Mouse (Mus musculus): ENCODE results near the gene Rad51d.
"Not testable (repeated sequence)": the region's sequence is repeated elsewhere in the genome, so short reads cannot be mapped to it uniquely, and the experiment has no call there.

The Rad51d gene

GRCm38 (mm10) chr11:82861558-82861957 lies 28.9 kb downstream of the Rad51d start:
- in situ Hi-C loops (cut with MseI, MboI) = no loop called here

DNA sequence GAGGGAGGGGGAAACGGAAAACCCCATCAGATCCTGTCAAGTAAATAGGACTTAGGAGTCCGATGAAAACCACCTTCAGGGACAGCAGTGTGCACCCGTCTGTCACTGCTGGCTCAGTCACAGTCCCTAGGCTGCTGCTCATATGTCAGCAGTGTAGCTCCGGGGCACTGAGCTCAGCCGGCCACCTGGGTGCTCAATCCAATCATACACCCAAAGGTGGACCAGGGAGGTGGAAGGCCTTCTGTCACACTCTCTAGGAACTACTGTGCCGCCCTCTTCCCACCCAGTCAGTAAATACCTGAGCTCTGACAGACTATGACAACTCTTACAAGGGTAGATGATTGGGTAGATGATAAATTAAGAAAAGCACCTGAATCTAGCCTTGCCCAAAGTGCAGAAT lies 29.7 kb downstream of the Rad51d start:
- in situ Hi-C loops (cut with MseI, MboI) = no loop called here

DNA sequence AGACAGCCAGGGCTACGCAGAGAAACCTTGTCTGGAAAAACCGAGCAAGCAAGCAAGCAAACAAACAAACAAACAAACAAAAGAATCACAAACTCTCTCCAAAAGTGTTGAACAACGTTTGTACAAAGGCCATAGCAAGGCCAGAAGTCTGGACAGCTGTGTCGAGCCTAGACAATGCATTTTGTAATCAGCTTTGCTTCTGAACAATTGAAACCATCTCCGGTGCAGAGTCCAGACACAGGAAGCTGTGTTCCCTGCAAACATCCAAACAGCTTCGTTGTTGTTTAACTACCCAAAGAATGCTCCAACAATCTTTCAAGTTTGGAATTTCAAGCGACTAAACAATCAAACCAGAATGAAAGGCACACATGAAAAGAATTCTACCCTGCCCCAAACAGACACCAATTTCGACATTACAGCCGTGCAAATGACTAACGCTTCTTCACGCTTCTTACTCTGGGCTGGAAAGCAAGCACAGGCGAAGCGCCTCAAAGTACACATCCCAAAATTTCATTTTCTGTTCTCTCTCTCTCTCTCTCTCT lies 33.0 kb downstream of the Rad51d start:
- in situ Hi-C loops (cut with MseI, MboI) = no loop called here

DNA sequence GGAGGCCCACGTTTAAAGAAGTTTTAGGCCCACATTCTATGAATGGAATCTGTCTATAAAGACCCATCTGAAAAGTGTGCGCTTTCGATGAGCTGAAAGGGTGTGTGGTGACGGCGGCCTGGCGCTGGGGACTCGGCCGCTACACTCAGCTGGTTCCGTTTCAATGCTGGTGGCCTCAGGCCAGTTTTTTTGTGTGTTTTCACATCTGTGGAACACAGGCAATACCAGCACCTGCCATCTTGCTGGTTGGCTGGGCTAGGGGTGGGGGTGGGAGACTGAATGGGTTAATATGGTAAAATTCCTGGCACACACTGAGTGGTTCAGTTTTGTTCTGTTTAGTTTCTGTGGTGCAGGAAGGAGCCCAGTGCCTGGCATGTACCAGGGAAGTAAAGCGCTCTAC lies 34.4 kb downstream of the Rad51d start:
- in situ Hi-C loops (cut with MseI, MboI) = no loop called here

GRCm38 (mm10) chr11:82855327-82855973 lies 35.0 kb downstream of the Rad51d start:
- in situ Hi-C loops (cut with MseI, MboI) = no loop called here

GRCm38 (mm10) chr11:82854111-82854510 lies 36.3 kb downstream of the Rad51d start:
- in situ Hi-C loops (cut with MseI, MboI) = no loop called here

- in situ Hi-C loops (cut with MseI, MboI) = no loop called here
Measured at GRCm38 (mm10) chr11:82852958-82853357, 37.5 kb downstream of the Rad51d start.

DNA sequence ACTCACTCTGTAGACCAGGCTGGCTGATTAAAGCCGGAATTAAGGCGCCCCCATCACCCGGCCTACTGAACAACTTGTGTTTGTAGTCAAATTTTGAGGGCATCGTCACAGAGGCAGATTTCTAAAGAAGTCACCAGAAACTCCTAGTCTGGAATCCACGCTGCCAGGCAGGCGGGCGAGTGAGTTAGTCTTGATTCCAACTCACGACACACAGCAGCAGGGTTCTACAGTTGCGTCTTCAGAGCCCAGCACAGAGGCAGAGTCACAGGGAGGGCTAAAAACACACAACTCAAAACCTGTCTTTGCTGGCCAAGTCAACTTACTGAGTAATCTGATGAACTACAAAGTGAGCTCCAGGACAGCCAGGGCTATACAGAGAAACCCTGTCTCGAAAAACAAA lies 37.9 kb downstream of the Rad51d start:
- in situ Hi-C loops (cut with MseI, MboI) = no loop called here

DNA sequence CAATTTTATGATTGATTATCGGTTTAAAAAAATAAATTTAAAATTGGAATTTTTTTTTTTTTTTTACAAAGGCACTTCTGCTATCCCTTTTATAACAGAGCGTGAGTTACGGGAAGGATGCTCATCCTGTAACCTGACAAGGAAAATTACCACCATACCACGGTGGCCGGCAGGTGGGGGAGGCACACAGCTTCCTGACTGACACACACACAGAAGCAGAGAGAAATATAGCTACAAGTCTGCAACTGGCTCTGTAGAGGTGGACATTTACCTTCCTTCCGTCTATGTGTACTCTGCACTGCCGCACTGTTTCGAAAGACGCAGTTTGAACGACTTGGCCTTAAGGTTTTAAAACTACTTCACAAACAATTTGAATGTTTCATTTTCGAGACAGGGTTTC lies 38.3 kb downstream of the Rad51d start:
- in situ Hi-C loops (cut with MseI, MboI) = no loop called here

DNA sequence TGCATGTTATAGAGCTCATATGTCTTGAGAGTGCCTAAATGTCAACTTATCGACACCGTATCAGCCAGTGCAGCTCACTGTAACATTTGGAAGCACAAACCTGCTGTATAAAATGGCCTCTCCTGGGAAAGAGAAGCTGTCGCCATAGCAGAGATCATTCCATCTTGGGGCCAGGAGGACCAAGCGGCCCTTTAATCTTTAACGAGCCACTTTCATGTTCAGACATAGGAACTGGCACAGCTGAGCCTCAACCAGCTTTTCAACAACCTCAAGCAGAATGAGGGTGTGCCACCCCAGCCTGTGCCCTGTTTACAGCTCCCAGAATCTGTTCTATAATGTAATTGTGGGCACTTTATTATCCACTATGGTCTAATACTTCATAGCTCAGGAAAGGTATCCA lies 40.2 kb downstream of the Rad51d start:
- in situ Hi-C loops (cut with MseI, MboI) = no loop called here

DNA sequence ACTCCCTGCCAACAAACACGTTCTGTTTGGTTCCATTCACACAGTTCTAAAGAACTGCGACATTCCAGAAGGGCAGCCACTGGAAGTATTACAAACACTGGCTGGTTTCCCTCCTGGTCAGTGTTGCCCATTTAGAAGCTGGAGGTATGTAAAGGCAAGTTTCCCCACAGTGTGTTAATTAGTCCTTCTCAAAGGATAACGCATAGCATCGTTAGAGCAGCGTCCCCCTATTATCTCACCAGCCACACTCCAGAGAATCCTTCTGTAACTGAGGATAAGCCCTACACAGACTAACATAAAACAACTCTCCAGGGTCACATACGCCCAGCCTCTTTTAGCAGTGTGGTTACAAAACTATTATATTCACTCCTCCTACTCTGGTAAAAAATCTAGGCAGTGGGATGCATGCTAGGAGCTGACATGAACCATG lies 42.8 kb downstream of the Rad51d start:
- in situ Hi-C loops (cut with MseI, MboI) = no loop called here

DNA sequence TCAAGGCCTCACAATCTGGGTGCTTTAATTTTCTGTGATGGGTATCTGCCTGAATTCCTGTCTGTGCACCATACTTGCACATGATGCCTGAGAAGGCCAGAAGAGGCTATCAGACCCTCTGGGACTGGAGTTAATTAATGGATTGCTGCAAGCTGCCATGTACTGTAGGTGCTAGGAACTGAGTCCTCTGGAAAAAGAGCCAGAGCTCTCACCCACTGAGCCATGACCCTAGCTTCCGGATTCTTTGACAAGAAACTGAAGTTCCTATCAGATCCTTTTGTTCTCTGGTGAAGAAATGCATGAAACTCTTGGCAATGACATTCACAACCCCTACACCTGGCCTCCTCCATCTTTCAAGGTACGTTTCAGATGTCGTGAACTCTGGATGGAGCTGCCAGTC lies 43.5 kb downstream of the Rad51d start:
- in situ Hi-C loops (cut with MseI, MboI) = no loop called here

- in situ Hi-C loops (cut with MseI, MboI) = no loop called here
Measured at GRCm38 (mm10) chr11:82846079-82846436, 44.4 kb downstream of the Rad51d start.

DNA sequence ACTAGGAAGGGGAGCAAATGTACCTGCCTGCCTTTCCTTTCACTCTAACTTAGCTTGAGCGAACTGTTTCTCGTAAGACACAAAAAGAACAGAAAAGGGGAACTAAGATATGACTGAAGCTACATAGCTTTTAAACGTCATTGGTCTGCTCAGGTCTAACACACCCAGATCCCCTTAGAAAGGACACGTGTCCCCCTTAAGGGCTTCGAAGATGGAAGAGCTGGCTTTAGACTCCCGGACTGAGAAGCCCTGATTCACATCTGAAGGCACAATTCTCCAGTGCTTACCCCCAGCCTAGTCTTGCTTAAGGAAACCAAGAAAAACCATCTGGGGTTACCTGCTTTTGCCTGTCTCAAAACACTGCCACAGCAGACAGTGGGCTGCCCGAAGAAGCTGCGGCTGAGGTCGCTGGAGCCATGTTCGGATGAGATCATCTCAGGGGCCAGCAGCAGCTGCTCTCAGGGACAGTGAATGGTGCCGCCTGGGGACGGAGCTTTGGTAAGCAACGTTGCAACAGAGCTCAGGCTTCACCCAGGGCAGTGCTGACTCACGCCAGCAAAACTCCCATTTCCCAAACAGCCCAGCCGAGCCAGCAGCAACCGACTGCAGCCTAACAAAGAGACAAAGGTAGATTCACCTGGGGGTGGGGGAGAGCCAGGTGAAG lies 44.9 kb downstream of the Rad51d start:
- in situ Hi-C loops (cut with MseI, MboI) = no loop called here

- in situ Hi-C loops (cut with MseI, MboI) = no loop called here
Measured at GRCm38 (mm10) chr11:82844771-82845414, 45.5 kb downstream of the Rad51d start.

DNA sequence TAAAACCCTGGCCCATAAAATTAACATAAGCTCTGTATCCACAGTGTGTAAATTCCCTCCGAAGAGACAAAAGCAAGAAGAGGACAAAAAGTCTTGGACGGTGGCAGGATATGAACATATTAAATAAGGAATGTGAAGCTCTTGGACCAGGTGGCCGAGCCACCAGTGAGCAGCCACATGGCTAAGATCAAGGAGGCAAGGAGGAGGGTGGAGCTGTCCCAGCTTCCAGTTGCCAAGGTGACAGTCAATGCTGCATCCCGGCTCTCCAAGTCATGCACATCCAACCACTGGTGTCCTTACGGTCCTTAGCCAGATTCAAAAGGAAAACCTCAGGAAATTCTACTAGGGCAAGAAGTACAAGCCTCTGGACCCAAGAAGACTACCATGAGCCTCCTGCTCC lies 51.9 kb downstream of the Rad51d start:
- in situ Hi-C loops (cut with MseI, MboI) = no loop called here

DNA sequence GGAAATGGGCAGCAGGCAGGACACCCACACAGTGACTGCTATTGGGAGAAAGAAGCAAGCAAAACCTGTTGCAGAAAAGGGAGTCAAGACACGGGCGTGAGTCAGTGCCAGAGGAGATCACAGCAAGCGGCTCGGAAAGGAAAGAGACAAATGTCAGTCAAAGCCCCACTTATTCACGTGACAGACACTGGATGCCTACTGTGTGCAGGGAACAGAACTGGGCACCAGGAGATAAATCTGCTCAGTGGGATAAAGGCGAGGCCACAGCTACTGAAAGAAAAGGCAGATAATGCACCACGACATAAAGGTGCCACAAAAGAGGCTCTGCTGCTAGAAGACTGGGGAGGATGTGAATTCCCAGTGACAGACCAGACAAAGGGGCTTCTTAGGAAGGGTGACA lies 52.6 kb downstream of the Rad51d start:
- in situ Hi-C loops (cut with MseI, MboI) = no loop called here

DNA sequence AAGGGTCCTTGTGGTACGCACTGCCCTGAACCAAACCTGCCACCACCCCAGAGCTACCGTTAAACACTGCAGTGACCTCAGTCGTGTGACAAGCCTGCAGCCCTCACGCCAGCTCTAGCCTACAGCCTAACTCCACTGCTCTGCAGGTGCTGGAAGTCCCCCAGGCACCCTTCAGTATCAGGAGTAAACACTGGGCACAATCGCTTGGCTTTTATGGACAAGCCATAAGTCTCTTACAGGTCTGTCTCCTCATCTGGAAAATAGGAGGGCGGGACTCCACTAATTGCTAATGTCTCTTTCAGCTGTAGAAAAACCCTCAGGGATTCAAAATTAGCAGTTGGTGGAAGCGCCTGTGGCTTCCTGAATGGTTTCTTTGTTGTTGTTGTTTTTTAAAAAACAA lies 53.2 kb downstream of the Rad51d start:
- in situ Hi-C loops (cut with MseI, MboI) = no loop called here

- in situ Hi-C loops (cut with MseI, MboI) = no loop called here
Measured at GRCm38 (mm10) chr11:82835616-82836432, 54.6 kb downstream of the Rad51d start.

DNA sequence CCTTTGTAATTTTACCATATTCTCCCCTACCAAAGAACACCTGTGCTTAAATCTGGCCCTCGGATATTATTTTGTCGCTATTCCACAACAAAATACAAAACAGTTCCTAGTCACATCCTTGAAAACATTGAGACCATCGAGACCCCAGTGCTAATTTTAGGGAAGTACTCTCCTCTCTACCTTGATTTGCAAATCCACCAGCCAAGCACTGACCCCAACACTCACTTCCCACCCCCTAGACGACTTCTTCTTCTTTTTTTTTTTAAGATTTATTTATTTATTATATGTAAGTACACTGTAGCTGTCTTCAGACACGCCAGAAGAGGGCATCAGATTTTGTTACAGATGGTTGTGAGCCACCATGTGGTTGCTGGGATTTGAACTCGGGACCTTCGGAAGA lies 56.1 kb downstream of the Rad51d start:
- in situ Hi-C loops (cut with MseI, MboI) = not testable (repeated sequence)

DNA sequence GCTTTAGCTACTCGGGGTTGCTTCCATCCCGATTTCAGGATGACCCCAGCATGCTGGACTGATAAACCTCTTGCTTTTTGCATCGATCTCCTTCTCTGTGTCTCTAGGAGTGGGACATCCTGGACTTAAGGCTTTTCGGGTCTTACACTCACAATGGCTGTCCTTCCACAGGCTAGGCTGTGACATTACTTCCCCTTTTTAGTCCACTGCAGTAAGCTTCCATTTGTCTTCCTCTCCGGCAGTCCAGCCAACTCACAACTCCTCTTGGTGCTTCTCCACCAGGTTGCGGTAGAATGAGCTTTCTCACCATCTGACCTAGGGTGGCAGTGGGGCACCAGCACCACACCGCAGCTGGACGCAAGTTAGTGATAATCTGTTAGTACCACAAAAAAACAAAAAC lies 56.5 kb downstream of the Rad51d start:
- in situ Hi-C loops (cut with MseI, MboI) = no loop called here

GRCm38 (mm10) chr11:82832402-82832801 lies 58.0 kb downstream of the Rad51d start:
- in situ Hi-C loops (cut with MseI, MboI) = not testable (repeated sequence)
